Mouse (Mus musculus) forebrain, embryonic 11.5 days (tissue): ENCODE results near the gene Fdxr. TPM values are rescaled to one million over a fixed set of nuclear protein-coding genes. Genes with fewer than 3 reads are reported as not detected.

ENCODE experiments used
- ATAC-seq: fragments of 200-750 bp; cut with Nextera tagmentation; replicated peaks from 2 replicates; pipeline ENCODE4 v1.8.0; 2017; ENCODE audit warnings: moderate TSS enrichment; ENCODE audit not compliant: low FRiP score
- DNase-seq: peaks from one replicate; pipeline ENCODE4 v3.0.0-alpha.2; 2017; ENCODE audit warnings: low spot score
- H3K27ac ChIP-seq: fragments of 300-500 bp; sonication (generic); 2 replicates; pipeline ENCODE4 v1.5.1; 2014; ENCODE audit warnings: low read depth, low read length
- H3K27me3 ChIP-seq: fragments of 300-500 bp; sonication (generic); 2 replicates; pipeline ENCODE4 v1.6.1; 2014; ENCODE audit warnings: mild to moderate bottlenecking, low read length, mixed read lengths; ENCODE audit not compliant: control insufficient read depth, insufficient read depth
- H3K36me3 ChIP-seq: fragments of 300-500 bp; sonication (generic); 2 replicates; pipeline ENCODE4 v1.6.1; 2014; ENCODE audit warnings: mild to moderate bottlenecking, low read length, moderate library complexity, mixed read lengths; ENCODE audit not compliant: control insufficient read depth, insufficient read depth
- H3K4me1 ChIP-seq: fragments of 300-500 bp; sonication (generic); replicated peaks from 2 replicates; pipeline ENCODE4 v1.6.1; 2014; ENCODE audit warnings: low read length, mixed read lengths; ENCODE audit not compliant: control insufficient read depth, insufficient read depth
- H3K4me2 ChIP-seq: fragments of 300-500 bp; sonication (generic); 2 replicates; pipeline ENCODE4 v1.6.1; 2014; ENCODE audit warnings: low read depth, mild to moderate bottlenecking, low read length, moderate library complexity, mixed read lengths; ENCODE audit not compliant: severe bottlenecking
- H3K4me3 ChIP-seq: fragments of 300-500 bp; sonication (generic); 2 replicates; pipeline ENCODE4 v1.5.1; 2014; ENCODE audit warnings: low read depth, low read length
- H3K9ac ChIP-seq: fragments of 300-500 bp; sonication (generic); 2 replicates; pipeline ENCODE4 v1.6.1; 2014; ENCODE audit warnings: low read length
- H3K9me3 ChIP-seq: fragments of 300-500 bp; sonication (generic); 2 replicates; pipeline ENCODE4 v1.6.1; 2016; ENCODE audit warnings: low read length, mixed read lengths; ENCODE audit not compliant: control insufficient read depth
- WGBS: fragments of 180-500 bp; shearing (Covaris S2); extraction: QIAGEN DNeasy Blood & Tissue Kit; methylation state at CpG from one replicate; pipeline ENCODE4 v1.1.7; 2014; 5-methylcytosine and 5-hydroxymethylcytosine counted together
- polyA plus RNA-seq: library from polyadenylated mRNA; unstranded; fragments of >200 nt; fragmentation: Nextera tagmentation; extraction: Ambion mirVana; gene quantifications from 2 replicates; pipeline ENCODE4 v1.2.1, GENCODE M21; 2014

The Fdxr gene
- polyA plus RNA-seq, 1 experiment from 2014 or later: 13.8 TPM

DNA sequence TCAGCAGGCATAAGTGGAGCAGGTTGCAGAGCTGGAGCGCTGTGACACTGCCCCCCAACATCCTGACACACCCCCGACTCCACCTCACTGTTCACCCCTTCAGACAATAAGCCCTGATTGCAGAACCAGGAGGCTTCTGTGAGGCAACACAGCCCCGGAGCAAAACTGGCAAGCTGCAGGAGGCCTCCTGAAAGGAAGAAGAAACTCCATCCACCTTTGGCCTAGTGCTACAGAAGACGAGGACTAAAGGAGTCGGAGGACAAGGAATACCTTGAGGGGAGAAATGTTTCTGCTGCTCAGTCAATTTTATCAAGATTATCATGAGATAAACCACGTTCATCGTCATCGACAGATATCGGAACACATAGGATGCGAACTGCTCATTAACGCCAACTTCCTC, 19.1 kb upstream of the Fdxr start:
- Histone ChIP-seq H3K4me2 (no peak overlapping the region), H3K36me3 (no peaks in the 10 kb centered on the region), H3K27ac (no peak overlapping the region), H3K9ac (no peak overlapping the region), H3K4me3 (no peak overlapping the region), H3K9me3 (no peaks in the 10 kb centered on the region), H3K27me3 (peaks cover 3% of the 10 kb centered on the region; the same call in 1 of the 2 replicates), H3K4me1 (no peaks in the 10 kb centered on the region; the same call in 1 of the 2 replicates)
- WGBS: 91% methylated on average over 11 of the region's 11 CpGs
- ATAC-seq (no peak), DNase-seq (no peak)

DNA sequence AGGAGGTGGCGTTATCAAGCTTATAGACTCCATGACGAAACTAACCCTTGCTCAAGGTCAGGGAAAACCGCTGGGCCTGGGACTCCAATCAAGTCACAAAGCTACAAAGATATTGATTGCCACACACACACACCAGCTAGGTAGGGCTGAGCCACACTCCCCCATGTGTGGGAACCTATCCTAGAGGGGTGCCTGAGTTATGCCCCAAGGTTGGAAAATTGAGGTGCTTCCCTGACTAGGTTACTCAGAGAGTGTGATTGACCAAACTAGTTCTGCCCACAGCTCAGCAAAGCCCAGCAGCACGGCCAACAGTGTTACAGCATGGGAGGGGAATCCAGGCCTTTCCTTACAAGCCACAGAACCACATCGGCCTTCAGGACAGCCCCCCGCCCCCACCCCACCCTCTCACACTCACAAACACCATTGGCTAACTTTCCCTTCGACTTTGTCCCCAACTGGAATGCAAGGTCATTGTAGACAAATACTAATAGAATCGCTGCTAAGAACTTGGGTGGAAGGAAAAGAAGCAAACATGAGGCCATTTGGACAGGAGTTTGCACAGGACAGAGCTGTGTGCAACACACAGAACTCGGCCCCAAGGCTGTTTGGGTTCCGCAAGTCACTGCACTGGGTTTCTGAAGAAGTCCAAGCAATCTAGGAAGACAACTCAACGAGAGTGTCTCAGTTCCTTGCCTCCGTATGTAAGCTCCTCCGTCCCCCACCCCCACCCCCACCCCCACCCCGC, 16.0 kb upstream of the Fdxr start:
- no peak overlapping the region for H3K4me3 ChIP-seq
- H3K9ac ChIP-seq: no peak overlapping the region
- H3K4me2 ChIP-seq: no peak overlapping the region
- H3K27ac ChIP-seq: no peak overlapping the region
- H3K27me3 ChIP-seq: no peaks in the 10 kb centered on the region
- DNase-seq (no peak), ATAC-seq (no peak)
- no peaks in the 10 kb centered on the region for H3K9me3 ChIP-seq
- H3K36me3 ChIP-seq: no peaks in the 10 kb centered on the region
- 75% methylated on average over 14 of the region's 14 CpGs for WGBS
- no peaks in the 10 kb centered on the region; the same call in 1 of the 2 replicates for H3K4me1 ChIP-seq

DNA sequence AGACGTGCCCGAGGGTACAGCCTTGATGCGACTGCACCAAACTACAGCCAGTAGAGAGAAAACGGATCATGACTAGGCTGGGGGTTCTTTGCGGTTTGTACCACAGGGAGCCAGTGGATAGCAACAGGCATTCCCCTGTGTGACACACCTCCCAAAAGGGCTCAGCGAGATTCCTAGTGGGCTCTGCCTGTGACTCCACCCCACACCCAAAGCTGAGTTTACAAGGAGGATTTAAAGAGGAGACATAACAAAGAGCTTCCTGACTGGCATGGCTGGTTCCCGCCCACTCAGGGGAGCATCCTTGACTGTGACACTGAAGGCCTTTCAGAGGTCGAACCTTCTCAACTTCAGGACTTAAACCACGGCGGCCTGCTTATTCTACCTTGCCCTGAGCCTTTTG, 14.7 kb upstream of the Fdxr start:
- WGBS: 84% methylated on average over 10 of the region's 10 CpGs
- Histone ChIP-seq H3K27ac (no peak overlapping the region), H3K27me3 (no peaks in the 10 kb centered on the region), H3K36me3 (no peaks in the 10 kb centered on the region), H3K4me2 (no peak overlapping the region), H3K4me3 (no peak overlapping the region), H3K9me3 (no peaks in the 10 kb centered on the region), H3K9ac (no peak overlapping the region), H3K4me1 (no peaks in the 10 kb centered on the region; the same call in 1 of the 2 replicates)
- no peak for DNase-seq
- ATAC-seq: no peak

DNA sequence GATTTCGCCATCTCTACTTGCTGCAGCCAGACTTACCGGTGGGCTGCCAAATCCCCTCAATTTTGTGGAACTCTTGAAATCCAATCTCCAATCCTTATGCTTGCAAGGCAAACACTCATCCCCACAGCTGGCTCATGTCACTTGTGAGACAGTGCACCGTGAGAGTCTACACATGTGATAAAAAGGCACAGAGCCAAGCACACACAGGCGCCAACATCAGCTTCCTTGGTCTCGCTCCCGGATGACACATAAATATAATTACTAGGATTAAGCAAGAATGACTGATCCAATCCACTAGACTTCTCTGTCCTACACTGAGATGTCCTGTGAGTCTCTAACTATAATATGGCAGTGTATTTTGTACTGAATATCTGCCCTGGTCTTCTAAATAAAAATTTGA, 14.1 kb upstream of the Fdxr start:
- Histone ChIP-seq H3K4me2 (no peak overlapping the region), H3K9me3 (no peaks in the 10 kb centered on the region), H3K4me1 (no peaks in the 10 kb centered on the region; the same call in 1 of the 2 replicates), H3K4me3 (no peak overlapping the region), H3K27ac (no peak overlapping the region), H3K9ac (no peak overlapping the region), H3K36me3 (no peaks in the 10 kb centered on the region), H3K27me3 (no peaks in the 10 kb centered on the region)
- no peak for ATAC-seq
- WGBS: 91% methylated on average over 6 of the region's 6 CpGs
- DNase-seq: no peak

DNA sequence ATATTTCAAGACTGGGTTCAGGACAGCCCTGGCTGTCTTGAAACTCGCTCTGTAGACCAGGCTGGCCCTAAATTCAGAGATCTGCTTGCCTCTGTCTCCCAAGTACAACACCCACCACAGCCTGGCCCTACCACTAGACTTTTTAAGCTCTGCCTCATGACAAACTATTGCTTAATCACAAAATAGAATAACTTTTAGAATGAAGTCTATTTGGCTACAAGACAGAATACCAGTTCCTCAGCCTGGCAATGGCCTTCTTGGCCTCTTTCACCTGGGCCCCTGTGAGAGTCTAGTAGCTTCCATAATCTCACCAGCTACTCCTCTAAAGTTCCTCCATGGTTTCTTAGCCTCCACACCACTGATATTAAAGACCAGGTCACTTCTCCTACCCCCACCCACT, 13.5 kb upstream of the Fdxr start:
- no peaks in the 10 kb centered on the region; the same call in 1 of the 2 replicates for H3K4me1 ChIP-seq
- H3K9ac ChIP-seq: no peak overlapping the region
- no peaks in the 10 kb centered on the region for H3K36me3 ChIP-seq
- no peak overlapping the region for H3K4me3 ChIP-seq
- no peak overlapping the region for H3K4me2 ChIP-seq
- H3K27ac ChIP-seq: no peak overlapping the region
- DNase-seq: no peak
- WGBS: 86% methylated on average over 1 of the region's 1 CpGs
- H3K9me3 ChIP-seq: no peaks in the 10 kb centered on the region
- no peak for ATAC-seq
- no peaks in the 10 kb centered on the region for H3K27me3 ChIP-seq

DNA sequence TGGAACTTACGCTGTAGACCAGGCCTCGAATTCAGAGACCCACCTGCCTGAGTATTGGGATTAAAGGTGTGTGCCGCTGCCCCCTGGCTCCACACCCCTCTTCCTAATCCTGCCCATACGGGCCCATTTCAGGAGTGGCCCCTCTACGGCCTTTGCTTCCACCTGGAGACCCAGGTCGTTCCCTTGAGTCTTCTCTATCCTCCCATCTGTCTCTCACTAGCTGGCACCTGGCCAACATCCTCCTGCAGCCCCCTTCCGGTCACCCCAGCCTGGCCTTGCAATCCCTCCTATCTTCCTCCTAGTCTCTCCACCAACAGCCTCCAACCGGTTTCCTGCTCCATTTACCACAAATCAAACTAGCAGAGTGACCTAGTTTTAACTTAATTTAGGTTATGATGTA, 13.0 kb upstream of the Fdxr start:
- WGBS: 81% methylated on average over 8 of the region's 8 CpGs
- H3K9me3 ChIP-seq: no peaks in the 10 kb centered on the region
- no peak overlapping the region for H3K4me3 ChIP-seq
- no peak overlapping the region for H3K4me2 ChIP-seq
- no peaks in the 10 kb centered on the region; the same call in 1 of the 2 replicates for H3K4me1 ChIP-seq
- ATAC-seq (no peak), DNase-seq (no peak)
- no peaks in the 10 kb centered on the region for H3K27me3 ChIP-seq
- H3K27ac ChIP-seq: no peak overlapping the region
- H3K36me3 ChIP-seq: no peaks in the 10 kb centered on the region
- H3K9ac ChIP-seq: no peak overlapping the region

DNA sequence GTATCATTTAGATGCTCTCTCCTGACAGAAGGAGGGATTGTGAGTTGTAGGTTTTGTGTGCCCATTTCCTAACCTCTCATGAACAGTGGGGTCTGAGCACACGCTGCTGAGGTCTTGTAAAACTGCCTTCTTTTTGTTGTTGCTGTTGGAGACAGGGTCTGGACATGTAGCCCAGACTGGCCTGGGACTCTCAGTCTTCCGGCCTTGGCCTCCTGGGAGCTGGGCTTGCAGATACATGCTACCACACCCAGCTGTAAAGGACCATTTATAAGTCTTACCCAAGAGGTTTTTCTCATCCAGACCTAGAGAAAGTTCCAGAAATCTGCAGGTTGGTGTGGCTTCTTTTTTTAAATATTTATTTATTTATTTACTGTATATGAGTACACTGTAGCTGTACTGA, 11.5 kb upstream of the Fdxr start:
- Histone ChIP-seq H3K4me3 (no peak overlapping the region), H3K4me1 (no peaks in the 10 kb centered on the region; the same call in 1 of the 2 replicates), H3K36me3 (no peaks in the 10 kb centered on the region), H3K9me3 (no peaks in the 10 kb centered on the region), H3K27ac (no peak overlapping the region), H3K27me3 (no peaks in the 10 kb centered on the region), H3K9ac (no peak overlapping the region), H3K4me2 (no peak overlapping the region)
- 91% methylated on average over 2 of the region's 2 CpGs for WGBS
- DNase-seq: no peak
- no peak for ATAC-seq

DNA sequence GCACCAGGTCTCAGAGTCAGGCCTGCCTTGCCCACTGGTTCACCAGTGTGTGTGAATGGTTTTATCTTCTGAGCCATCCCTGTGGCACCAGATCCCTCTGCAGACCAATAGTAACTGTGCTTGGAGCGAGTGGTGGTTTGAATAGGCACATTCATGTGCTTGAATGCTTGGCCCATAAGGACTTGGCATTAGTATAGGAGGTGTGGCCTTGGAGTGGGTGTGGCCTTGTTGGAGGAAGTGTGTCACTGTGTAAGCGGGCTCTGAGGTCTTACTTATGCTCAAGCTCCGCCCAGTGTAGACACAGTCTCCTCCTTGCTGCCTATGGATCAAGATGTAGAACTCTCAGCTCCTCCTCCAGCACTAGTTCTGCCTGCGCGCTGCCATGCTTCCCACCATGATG, 10.5 kb upstream of the Fdxr start:
- no peak overlapping the region for H3K27ac ChIP-seq
- no peaks in the 10 kb centered on the region for H3K9me3 ChIP-seq
- no peak overlapping the region for H3K9ac ChIP-seq
- ATAC-seq: no peak
- H3K27me3 ChIP-seq: no peaks in the 10 kb centered on the region
- H3K4me2 ChIP-seq: no peak overlapping the region
- no peaks in the 10 kb centered on the region; the same call in 1 of the 2 replicates for H3K4me1 ChIP-seq
- no peak for DNase-seq
- H3K36me3 ChIP-seq: no peaks in the 10 kb centered on the region
- no peak overlapping the region for H3K4me3 ChIP-seq
- WGBS: 78% methylated on average over 5 of the region's 5 CpGs
